ENCODE assay signal across 7 mouse cellular contexts in genomic region chr14:7026781-7027749, GRCm38 (mm10). TPM values are rescaled to one million over a fixed set of nuclear protein-coding genes. Genes with fewer than 3 reads are reported as not detected.
DNase-seq lines count a peak whose midpoint lies in the region; ATAC-seq and TF ChIP-seq lines count a peak whose summit lies in the region.
"Not testable (repeated sequence)": the region's sequence is repeated elsewhere in the genome, so short reads cannot be mapped to it uniquely, and the experiment has no call there.

TSS of gene Gm10406 (minus strand) at chr14:7027449.

- H3K9me3 ChIP-seq in forebrain, embryonic 16.5 days (ENCODE audit: control insufficient read depth, low read length); heart, postnatal 0 days (replicated peaks; ENCODE audit: control insufficient read depth, low read length); kidney, embryonic 15.5 days (replicated peaks); limb, embryonic 10.5 days (replicated peaks); midbrain, embryonic 10.5 days (replicated peaks): not testable (repeated sequence)

- H3K4me3 ChIP-seq in forebrain, embryonic 16.5 days (replicated peaks; ENCODE audit: low read length), result peak within 1 kb of the TSS; percentile 52
- H3K4me3 ChIP-seq in heart, postnatal 0 days (ENCODE audit: low read depth, low read length), result peak within 1 kb of the TSS; percentile 38
- peak within 1 kb of the TSS; percentile 48 for H3K4me3 ChIP-seq in kidney, embryonic 15.5 days (replicated peaks)
- H3K4me3 ChIP-seq in limb, embryonic 10.5 days, result peak within 1 kb of the TSS; percentile 53
- peak within 1 kb of the TSS; percentile 60 for H3K4me3 ChIP-seq in midbrain, embryonic 10.5 days

- 1% methylated on average over 36 of the region's 70 CpGs for WGBS in forebrain, embryonic 16.5 days
- 2% methylated on average over 42 of the region's 70 CpGs for WGBS in heart, postnatal 0 days
- WGBS in kidney, embryonic 15.5 days, result 1% methylated on average over 46 of the region's 70 CpGs
- under 1% methylated on average over 57 of the region's 70 CpGs for WGBS in limb, embryonic 10.5 days
- 2% methylated on average over 53 of the region's 70 CpGs for WGBS in midbrain, embryonic 10.5 days

- peak within 1 kb of the TSS; percentile 76 for H3K4me2 ChIP-seq in forebrain, embryonic 16.5 days (ENCODE audit: low read length)
- peak within 1 kb of the TSS; percentile 61 for H3K4me2 ChIP-seq in heart, postnatal 0 days (ENCODE audit: low read depth, low read length)
- peak within 1 kb of the TSS; percentile 88 for H3K4me2 ChIP-seq in kidney, embryonic 15.5 days

- not testable (repeated sequence) for ATAC-seq in forebrain, embryonic 16.5 days; heart, postnatal 0 days (ENCODE audit: insufficient read depth, low read depth); kidney, embryonic 15.5 days (replicated peaks; ENCODE audit: low FRiP score)

- H3K4me1 ChIP-seq in forebrain, embryonic 16.5 days (replicated peaks; ENCODE audit: control insufficient read depth, insufficient read depth, low read length); heart, postnatal 0 days (ENCODE audit: control insufficient read depth, insufficient read depth); kidney, embryonic 15.5 days; limb, embryonic 10.5 days; midbrain, embryonic 10.5 days: not testable (repeated sequence)

- H3K9ac ChIP-seq in forebrain, embryonic 16.5 days (replicated peaks; ENCODE audit: low read depth, low read length), result peak within 1 kb of the TSS; percentile 73
- not testable (repeated sequence) for H3K9ac ChIP-seq in heart, postnatal 0 days (replicated peaks; ENCODE audit: low read depth, low read length)
- H3K9ac ChIP-seq in kidney, embryonic 15.5 days, result 0 out of 2 replicates have a peak within 1 kb of the TSS, but pooled peaks have one; percentile 29

- not testable (repeated sequence) for TF ChIP-seq CTCF in heart, postnatal 0 days (IDR thresholded peaks at IDR 0.05; ENCODE audit: low read depth)

- H3K27ac ChIP-seq in forebrain, embryonic 16.5 days (ENCODE audit: low read length); heart, postnatal 0 days (ENCODE audit: low read depth); kidney, embryonic 15.5 days: not testable (repeated sequence)
- peak within 1 kb of the TSS; percentile 83 for H3K27ac ChIP-seq in limb, embryonic 10.5 days
- H3K27ac ChIP-seq in midbrain, embryonic 10.5 days (replicated peaks), result peak within 1 kb of the TSS; percentile 84

- DNase-seq in cerebellum, adult 11-12 months, result peak; percentile 1
- DNase-seq in heart, postnatal 0 days (ENCODE audit: low spot score), result not testable (repeated sequence)
- peak; percentile 48 for DNase-seq in limb, embryonic 10.5 days (ENCODE audit: low spot score)
- peak; percentile 42 for DNase-seq in midbrain, embryonic 10.5 days (ENCODE audit: low spot score)
- peak; percentile 42 to 52 for DNase-seq in right cerebral cortex, postnatal 10 days (ENCODE audit: low spot score in 2 of 2)

- not testable (repeated sequence) for H3K27me3 ChIP-seq in forebrain, embryonic 16.5 days (replicated peaks; ENCODE audit: control insufficient read depth, insufficient read depth, low read length); heart, postnatal 0 days (ENCODE audit: control insufficient read depth, insufficient read depth, low read length); kidney, embryonic 15.5 days; limb, embryonic 10.5 days (ENCODE audit: low read depth, poor library complexity, severe bottlenecking); midbrain, embryonic 10.5 days (ENCODE audit: low read depth, poor library complexity, severe bottlenecking)

- not testable (repeated sequence) for H3K36me3 ChIP-seq in forebrain, embryonic 16.5 days (ENCODE audit: control insufficient read depth, insufficient read depth); heart, postnatal 0 days (replicated peaks; ENCODE audit: control insufficient read depth, insufficient read depth, low read length); kidney, embryonic 15.5 days; limb, embryonic 10.5 days; midbrain, embryonic 10.5 days

- TF ChIP-seq EP300 in heart, postnatal 0 days (IDR thresholded peaks at IDR 0.05; ENCODE audit: low read depth), result not testable (repeated sequence)

RNA-seq across cellular contexts. Expression of gene Gm10406, which starts in this region (rescaled TPM):
- polyA plus RNA-seq in forebrain, embryonic 16.5 days (2015; fragmentation: Nextera tagmentation; extraction: Ambion mirVana), result 2.1 and 3.8 TPM in 2 replicates
- total RNA-seq in heart, postnatal 0 days (2014; rRNA removed; ENCODE audit: low replicate concordance), result not detected in 2 replicates
- polyA plus RNA-seq in heart, postnatal 0 days (2015; fragmentation: Nextera tagmentation; extraction: Ambion mirVana), result 0.08 and 0.16 TPM in 2 replicates
- polyA plus RNA-seq in kidney, embryonic 15.5 days (2015; fragmentation: Nextera tagmentation; extraction: Ambion mirVana), result 0.44 and 0.45 TPM in 2 replicates
- 0.66 and 0.90 TPM in 2 replicates for polyA plus RNA-seq in limb, embryonic 10.5 days (2016; fragmentation: Nextera tagmentation; extraction: Ambion mirVana)
- 0.98 and 1.4 TPM in 2 replicates for polyA plus RNA-seq in midbrain, embryonic 10.5 days (2016; fragmentation: Nextera tagmentation; extraction: Ambion mirVana)

Comparison
In these comparisons a context has a peak if more than half of its experiments do, and no peak if none do; other contexts are left out.
1. Peak in DNase-seq, H3K4me3 ChIP-seq and H3K27ac ChIP-seq in limb, embryonic 10.5 days; RNA of the gene not detected or under 1 TPM.